Mouse (Mus musculus) testis, adult 2 months (tissue): ENCODE results near the gene Cdc42bpa. TPM values are rescaled to one million over a fixed set of nuclear protein-coding genes. Genes with fewer than 3 reads are reported as not detected.

Experiments used
- H3K27ac ChIP-seq: fragments of 200-500 bp; 2 replicates; pipeline ENCODE4 v1.5.1; 2012; ENCODE audit warnings: low read depth, low read length; ENCODE audit not compliant: control insufficient read depth, insufficient read depth
- H3K27me3 ChIP-seq: fragments of 200-500 bp; 2 replicates; pipeline ENCODE4 v1.6.1; 2012; ENCODE audit warnings: mild to moderate bottlenecking, low read length, moderate library complexity; ENCODE audit not compliant: control insufficient read depth, insufficient read depth
- H3K36me3 ChIP-seq: fragments of 200-500 bp; 2 replicates; pipeline ENCODE4 v1.6.1; 2012; ENCODE audit warnings: mild to moderate bottlenecking, low read length; ENCODE audit not compliant: control insufficient read depth, insufficient read depth
- H3K4me1 ChIP-seq: fragments of 200-500 bp; 2 replicates; pipeline ENCODE4 v1.6.1; 2012; ENCODE audit warnings: low read length; ENCODE audit not compliant: control insufficient read depth, insufficient read depth
- H3K4me3 ChIP-seq: fragments of 200-500 bp; 2 replicates; pipeline ENCODE4 v1.5.1; 2012; ENCODE audit warnings: low read depth, mild to moderate bottlenecking, low read length, moderate library complexity, mixed read lengths; ENCODE audit not compliant: control insufficient read depth
- CTCF ChIP-seq: fragments of 200-500 bp; IDR thresholded peaks from 2 replicates; pipeline ENCODE4 v1.5.1; 2012; ENCODE audit warnings: low read depth, mild to moderate bottlenecking, inconsistent platforms, low read length, moderate library complexity; ENCODE audit not compliant: control insufficient read depth, insufficient read depth, insufficient replicate concordance
- POLR2A ChIP-seq: fragments of 200-500 bp; IDR thresholded peaks from 2 replicates; pipeline ENCODE4 v1.6.1; 2012; ENCODE audit warnings: low read depth, mild to moderate bottlenecking, inconsistent platforms, low read length, moderate library complexity; ENCODE audit not compliant: control insufficient read depth
- polyA plus RNA-seq: library from polyadenylated mRNA; depleted of rRNA; stranded (reverse); fragments of >200 nt; gene quantifications from 2 replicates; pipeline ENCODE4 v1.2.3, GENCODE M21; 2012

Cdc42bpa gene
- polyA plus RNA-seq, 1 experiment: 9.1 TPM

- no peaks in the 10 kb centered on the region for H3K4me1 ChIP-seq
- no peak overlapping the region for H3K4me3 ChIP-seq
- TF ChIP-seq CTCF: no peak
- TF ChIP-seq POLR2A: no peak
- H3K36me3 ChIP-seq: no peaks in the 10 kb centered on the region; the same call in 1 of the 2 replicates
- no peaks in the 10 kb centered on the region for H3K27me3 ChIP-seq
- no peak overlapping the region for H3K27ac ChIP-seq
These were observed 216.5 kb downstream of the Cdc42bpa start for GRCm38 (mm10) chr1:180176784-180177183.

GRCm38 (mm10) chr1:180178340-180178739 is 218.1 kb downstream of the Cdc42bpa start:
- H3K4me1 ChIP-seq: no peaks in the 10 kb centered on the region
- H3K4me3 ChIP-seq: no peak overlapping the region
- H3K27ac ChIP-seq: no peak overlapping the region
- H3K27me3 ChIP-seq: no peaks in the 10 kb centered on the region
- TF ChIP-seq POLR2A (no peak), CTCF (no peak)
- no peaks in the 10 kb centered on the region; the same call in 1 of the 2 replicates for H3K36me3 ChIP-seq

- H3K36me3 ChIP-seq: no peaks in the 10 kb centered on the region; the same call in 1 of the 2 replicates
- no peak overlapping the region for H3K4me3 ChIP-seq
- no peaks in the 10 kb centered on the region for H3K27me3 ChIP-seq
- H3K27ac ChIP-seq: no peak overlapping the region
- TF ChIP-seq POLR2A (no peak), CTCF (no peak)
- no peaks in the 10 kb centered on the region for H3K4me1 ChIP-seq
These were observed 218.8 kb downstream of the Cdc42bpa start for GRCm38 (mm10) chr1:180179100-180179499.

GRCm38 (mm10) chr1:180179840-180180239 is 219.6 kb downstream of the Cdc42bpa start:
- no peak overlapping the region for H3K4me3 ChIP-seq
- no peaks in the 10 kb centered on the region for H3K27me3 ChIP-seq
- H3K36me3 ChIP-seq: no peaks in the 10 kb centered on the region; the same call in 1 of the 2 replicates
- TF ChIP-seq CTCF (no peak), POLR2A (no peak)
- no peaks in the 10 kb centered on the region for H3K4me1 ChIP-seq
- no peak overlapping the region for H3K27ac ChIP-seq

GRCm38 (mm10) chr1:180181304-180181965 is 221.2 kb downstream of the Cdc42bpa start:
- TF ChIP-seq POLR2A: no peak
- no peak for TF ChIP-seq CTCF
- Histone ChIP-seq H3K4me3 (no peak overlapping the region), H3K27me3 (no peaks in the 10 kb centered on the region)

GRCm38 (mm10) chr1:180181966-180182319 is 221.7 kb downstream of the Cdc42bpa start:
- no peaks in the 10 kb centered on the region for H3K27me3 ChIP-seq
- H3K4me1 ChIP-seq: no peaks in the 10 kb centered on the region
- TF ChIP-seq POLR2A: no peak
- TF ChIP-seq CTCF: no peak
- H3K36me3 ChIP-seq: no peaks in the 10 kb centered on the region; the same call in 1 of the 2 replicates
- no peak overlapping the region for H3K4me3 ChIP-seq
- no peak overlapping the region for H3K27ac ChIP-seq

More at GRCm38 (mm10) chr1:180181304-180181965, 221.2 kb downstream of the Cdc42bpa start:
- no peaks in the 10 kb centered on the region; the same call in 1 of the 2 replicates for H3K36me3 ChIP-seq
- H3K4me1 ChIP-seq: no peaks in the 10 kb centered on the region
- H3K27ac ChIP-seq: no peak overlapping the region

- no peaks in the 10 kb centered on the region for H3K27me3 ChIP-seq
- no peaks in the 10 kb centered on the region for H3K4me1 ChIP-seq
- H3K36me3 ChIP-seq: no peaks in the 10 kb centered on the region; the same call in 1 of the 2 replicates
- H3K4me3 ChIP-seq: no peak overlapping the region
- H3K27ac ChIP-seq: no peak overlapping the region
- TF ChIP-seq CTCF (no peak), POLR2A (no peak)
These were observed 222.5 kb downstream of the Cdc42bpa start for GRCm38 (mm10) chr1:180182731-180183130.
